Mouse (Mus musculus): ENCODE results near the gene Map4k1. TPM values are rescaled to one million over a fixed set of nuclear protein-coding genes. Genes with fewer than 3 reads are reported as not detected.

Map4k1 gene
- polyA plus RNA-seq, 1 experiment from 2014 or later = 53.2 TPM

GRCm38 (mm10) chr7:29000651-29001605, 19.1 kb downstream of the Map4k1 start:
- H3K27ac ChIP-seq (ENCODE audit: low read depth, low read length) = peak overlapping the region; percentile 53
- peak; percentile 94 for ATAC-seq (replicated peaks; ENCODE audit: low FRiP score)
- WGBS = 6% methylated on average over 43 of the region's 43 CpGs
- H3K9ac ChIP-seq (ENCODE audit: low read depth, low read length) = peak overlapping the region; percentile 52
- H3K9me3 ChIP-seq (ENCODE audit: control insufficient read depth, low read length) = no peaks in the 10 kb centered on the region
- H3K4me1 ChIP-seq (replicated peaks; ENCODE audit: control insufficient read depth, insufficient read depth, low read length) = peaks cover 14% of the 10 kb centered on the region
- H3K36me3 ChIP-seq (ENCODE audit: control insufficient read depth, insufficient read depth, low read length) = no peaks in the 10 kb centered on the region
- DNase-seq (ENCODE audit: low spot score) = peak; percentile 94
- H3K4me2 ChIP-seq = peak overlapping the region; percentile 77
- peak overlapping the region; percentile 44 for H3K4me3 ChIP-seq (ENCODE audit: low read depth, low read length)
- H3K27me3 ChIP-seq (replicated peaks; ENCODE audit: control insufficient read depth, insufficient read depth, low read length) = no peaks in the 10 kb centered on the region

DNA sequence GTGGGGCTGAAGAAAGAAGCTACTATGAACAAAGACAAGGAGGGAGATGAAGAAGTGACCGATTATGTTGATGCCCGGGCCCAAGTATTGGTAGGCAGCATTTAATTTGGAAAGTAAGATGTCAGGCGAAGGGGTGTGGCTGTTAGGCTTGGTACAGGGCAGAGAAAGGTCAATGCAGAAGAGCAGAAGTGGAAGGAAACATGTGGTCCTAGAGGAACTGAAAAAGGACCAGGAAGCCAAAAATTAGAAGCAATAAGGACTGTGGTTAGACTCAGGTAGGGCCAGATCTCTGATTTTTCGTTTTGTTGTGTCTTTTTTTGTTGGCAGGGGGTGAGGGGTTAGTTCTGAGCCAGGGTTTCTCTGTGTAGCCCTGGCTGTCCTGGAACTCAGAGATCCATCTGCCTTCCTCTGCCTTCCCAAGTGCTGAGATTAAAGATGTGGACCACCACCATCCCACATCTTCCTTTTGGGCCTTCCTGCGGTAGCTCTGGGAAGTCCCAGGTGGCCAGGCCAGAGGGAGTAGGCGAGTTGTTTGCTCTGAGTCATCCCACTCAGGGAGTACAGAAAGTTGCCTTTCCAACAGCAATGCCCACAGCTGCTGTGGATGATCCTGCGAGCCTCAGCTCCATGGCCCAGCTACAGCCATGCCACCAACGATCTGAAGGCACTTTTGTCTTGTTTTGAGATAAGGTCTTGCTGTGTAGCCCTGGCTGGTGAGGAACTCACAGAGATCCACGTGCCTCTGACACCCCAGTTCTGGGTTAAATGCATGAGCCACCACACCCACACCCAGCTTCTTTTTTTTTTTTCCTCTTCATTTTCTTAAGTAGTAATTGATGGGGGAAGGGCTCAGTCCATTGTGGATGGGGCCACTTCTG, 25.6 kb downstream of the Map4k1 start:
- 72% methylated on average over 9 of the region's 9 CpGs for WGBS
- no peaks in the 10 kb centered on the region for H3K36me3 ChIP-seq (ENCODE audit: control insufficient read depth, insufficient read depth, low read length)
- no peak overlapping the region for H3K4me3 ChIP-seq (ENCODE audit: low read depth, low read length)
- no peaks in the 10 kb centered on the region for H3K9me3 ChIP-seq (ENCODE audit: control insufficient read depth, low read length)
- H3K27ac ChIP-seq (ENCODE audit: low read depth, low read length) = no peak overlapping the region
- H3K4me2 ChIP-seq = no peak overlapping the region
- ATAC-seq (replicated peaks; ENCODE audit: low FRiP score) = no peak
- H3K4me1 ChIP-seq (replicated peaks; ENCODE audit: control insufficient read depth, insufficient read depth, low read length) = peaks cover 7% of the 10 kb centered on the region
- no peaks in the 10 kb centered on the region for H3K27me3 ChIP-seq (replicated peaks; ENCODE audit: control insufficient read depth, insufficient read depth, low read length)
- no peak overlapping the region for H3K9ac ChIP-seq (ENCODE audit: low read depth, low read length)
- no peak for DNase-seq (ENCODE audit: low spot score)

GRCm38 (mm10) chr7:29008171-29008570, 26.3 kb downstream of the Map4k1 start:
- Histone ChIP-seq H3K4me2 (no peak overlapping the region), H3K9ac (ENCODE audit: low read depth, low read length) (no peak overlapping the region), H3K4me1 (replicated peaks; ENCODE audit: control insufficient read depth, insufficient read depth, low read length) (peaks cover 7% of the 10 kb centered on the region), H3K27ac (ENCODE audit: low read depth, low read length) (no peak overlapping the region), H3K27me3 (replicated peaks; ENCODE audit: control insufficient read depth, insufficient read depth, low read length) (no peaks in the 10 kb centered on the region), H3K36me3 (ENCODE audit: control insufficient read depth, insufficient read depth, low read length) (no peaks in the 10 kb centered on the region), H3K9me3 (ENCODE audit: control insufficient read depth, low read length) (no peaks in the 10 kb centered on the region), H3K4me3 (ENCODE audit: low read depth, low read length) (no peak overlapping the region)
- ATAC-seq (replicated peaks; ENCODE audit: low FRiP score) (no peak), DNase-seq (ENCODE audit: low spot score) (no peak)
- 89% methylated on average over 10 of the region's 10 CpGs for WGBS

DNA sequence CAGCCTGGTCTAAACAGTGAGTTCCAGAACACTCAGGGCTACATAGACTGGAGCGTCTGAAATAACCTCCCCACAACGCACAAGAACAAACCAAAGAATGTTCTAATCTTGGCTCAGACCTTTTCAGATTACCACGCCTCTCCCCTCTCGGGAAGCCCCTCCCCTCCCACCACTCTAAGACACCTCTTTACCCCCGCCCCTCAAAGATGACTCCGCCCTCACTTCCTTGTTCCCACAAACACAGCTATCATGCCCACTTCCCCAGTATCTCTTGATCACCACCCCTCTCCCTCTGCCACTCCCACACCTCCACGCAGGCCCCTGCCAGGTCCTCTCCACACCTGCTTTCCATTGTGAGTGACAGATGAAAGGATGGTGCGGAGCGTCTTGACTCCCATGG, 26.9 kb downstream of the Map4k1 start:
- WGBS = 54% methylated on average over 9 of the region's 9 CpGs
- DNase-seq (ENCODE audit: low spot score) = no peak

DNA sequence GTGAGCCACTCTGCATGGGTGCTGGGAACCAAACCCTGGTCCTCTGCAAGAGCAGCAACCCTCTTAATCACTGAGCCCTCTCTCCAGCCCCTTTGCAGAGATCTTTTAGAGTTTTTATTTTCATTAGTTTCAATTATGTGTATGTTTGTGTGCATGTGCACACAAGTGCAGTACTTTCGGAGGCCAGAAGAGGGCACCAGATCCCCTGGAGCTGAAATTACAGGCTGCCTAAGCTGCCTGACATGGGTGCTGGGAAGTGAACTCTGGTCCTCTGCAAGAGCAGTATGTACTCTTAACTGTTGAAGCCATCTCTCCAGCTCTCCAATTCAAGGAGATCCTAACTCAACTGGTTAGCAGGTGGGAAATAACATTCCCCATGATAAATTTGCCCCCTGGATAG, 33.1 kb downstream of the Map4k1 start:
- H3K27ac ChIP-seq (ENCODE audit: low read depth, low read length) = no peak overlapping the region
- H3K36me3 ChIP-seq (ENCODE audit: control insufficient read depth, insufficient read depth, low read length) = no peaks in the 10 kb centered on the region
- DNase-seq (ENCODE audit: low spot score) = no peak
- H3K27me3 ChIP-seq (replicated peaks; ENCODE audit: control insufficient read depth, insufficient read depth, low read length) = peaks cover 27% of the 10 kb centered on the region
- ATAC-seq (replicated peaks; ENCODE audit: low FRiP score) = no peak
- no peak overlapping the region for H3K9ac ChIP-seq (ENCODE audit: low read depth, low read length)
- no peak overlapping the region for H3K4me2 ChIP-seq
- H3K9me3 ChIP-seq (ENCODE audit: control insufficient read depth, low read length) = peaks cover 6% of the 10 kb centered on the region; the same call in 1 of the 2 replicates
- H3K4me3 ChIP-seq (ENCODE audit: low read depth, low read length) = no peak overlapping the region
- whole genome bisulfite sequencing = 87% methylated on average over 1 of the region's 1 CpGs
- peaks cover 6% of the 10 kb centered on the region; the same call in 1 of the 2 replicates for H3K4me1 ChIP-seq (replicated peaks; ENCODE audit: control insufficient read depth, insufficient read depth, low read length)

More for the DNA sequence above, 26.9 kb downstream of the Map4k1 start:
- Histone ChIP-seq H3K36me3 (ENCODE audit: control insufficient read depth, insufficient read depth, low read length) (no peaks in the 10 kb centered on the region), H3K4me1 (replicated peaks; ENCODE audit: control insufficient read depth, insufficient read depth, low read length) (peaks cover 7% of the 10 kb centered on the region), H3K27me3 (replicated peaks; ENCODE audit: control insufficient read depth, insufficient read depth, low read length) (no peaks in the 10 kb centered on the region), H3K4me3 (ENCODE audit: low read depth, low read length) (no peak overlapping the region), H3K4me2 (no peak overlapping the region), H3K9me3 (ENCODE audit: control insufficient read depth, low read length) (no peaks in the 10 kb centered on the region), H3K9ac (ENCODE audit: low read depth, low read length) (no peak overlapping the region), H3K27ac (ENCODE audit: low read depth, low read length) (no peak overlapping the region)
- 0 out of 2 replicates have a peak, but pooled peaks have one; percentile 40 for ATAC-seq (replicated peaks; ENCODE audit: low FRiP score)

- 72% methylated on average over 7 of the region's 7 CpGs for WGBS
- DNase-seq (ENCODE audit: low spot score) = no peak
- ATAC-seq (replicated peaks; ENCODE audit: low FRiP score) = no peak
- Histone ChIP-seq H3K9ac (ENCODE audit: low read depth, low read length) (no peak overlapping the region), H3K9me3 (ENCODE audit: control insufficient read depth, low read length) (peaks cover 6% of the 10 kb centered on the region; the same call in 1 of the 2 replicates), H3K27me3 (replicated peaks; ENCODE audit: control insufficient read depth, insufficient read depth, low read length) (peaks cover 41% of the 10 kb centered on the region), H3K36me3 (ENCODE audit: control insufficient read depth, insufficient read depth, low read length) (no peaks in the 10 kb centered on the region), H3K27ac (ENCODE audit: low read depth, low read length) (no peak overlapping the region), H3K4me3 (ENCODE audit: low read depth, low read length) (no peak overlapping the region), H3K4me2 (no peak overlapping the region), H3K4me1 (replicated peaks; ENCODE audit: control insufficient read depth, insufficient read depth, low read length) (peaks cover 6% of the 10 kb centered on the region; the same call in 1 of the 2 replicates)
These were observed 34.6 kb downstream of the Map4k1 start for GRCm38 (mm10) chr7:29016440-29016839.

DNA sequence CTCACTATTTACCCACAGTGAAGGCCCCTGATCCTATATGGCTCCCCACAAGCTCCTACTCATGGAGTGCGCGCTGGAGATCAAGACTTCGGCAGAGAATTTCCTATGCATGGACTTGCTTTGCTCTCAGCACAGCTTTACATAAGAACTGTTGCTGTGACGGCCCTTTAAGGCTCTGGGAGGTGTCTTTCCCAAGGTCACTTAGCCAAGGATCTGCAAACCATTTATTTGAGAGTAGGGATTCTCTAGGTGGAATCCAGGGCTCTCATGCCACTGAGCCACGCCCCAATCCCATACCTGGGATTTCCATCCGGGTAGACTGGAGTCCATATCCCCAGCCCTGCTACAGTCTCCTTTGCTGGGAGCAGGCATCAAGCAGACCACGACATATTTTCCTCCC, 35.4 kb downstream of the Map4k1 start:
- no peak for ATAC-seq (replicated peaks; ENCODE audit: low FRiP score)
- H3K9me3 ChIP-seq (ENCODE audit: control insufficient read depth, low read length) = peaks cover 6% of the 10 kb centered on the region; the same call in 1 of the 2 replicates

DNA sequence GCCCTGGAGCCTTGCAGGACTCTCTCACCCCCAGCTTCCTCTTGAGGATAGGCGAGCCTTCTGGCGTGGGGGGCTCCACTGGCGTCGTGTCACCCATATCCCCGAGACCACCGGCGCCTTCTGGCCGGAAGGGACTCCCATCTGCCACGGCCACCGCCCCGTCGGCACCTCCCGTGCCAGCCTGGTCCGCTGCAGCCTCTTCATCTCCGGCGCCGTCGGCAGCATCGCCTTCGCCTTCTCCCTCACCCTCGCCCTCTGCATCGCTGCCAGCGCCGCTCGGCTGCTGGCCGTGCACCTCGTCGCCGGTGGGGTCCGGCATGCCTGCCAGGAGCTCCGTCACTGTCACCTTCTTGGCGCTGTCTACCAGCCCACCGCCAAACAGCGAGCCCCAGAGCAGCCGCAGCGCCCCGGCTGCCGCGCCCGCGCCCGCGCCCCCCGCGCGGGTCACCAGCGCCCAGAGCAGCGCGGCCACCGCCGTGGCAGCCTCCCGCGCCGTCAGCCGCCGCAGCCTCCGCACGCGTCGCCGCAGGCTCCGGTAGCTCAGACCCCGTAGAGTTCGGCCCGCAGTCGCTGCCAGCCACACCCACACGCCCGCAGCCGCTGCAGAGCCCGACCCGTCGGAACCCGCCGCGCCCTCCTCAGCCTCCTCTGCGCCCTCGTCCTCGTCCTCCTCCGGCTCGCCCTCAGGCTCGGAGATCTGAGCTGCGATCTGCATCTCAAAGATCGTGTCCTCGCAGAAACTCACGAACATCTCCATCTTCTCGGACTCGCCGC, 37.8 kb downstream of the Map4k1 start:
- H3K27ac ChIP-seq (ENCODE audit: low read depth, low read length) = no peak overlapping the region
- DNase-seq (ENCODE audit: low spot score) (no peak), ATAC-seq (replicated peaks; ENCODE audit: low FRiP score) (no peak)
- H3K4me3 ChIP-seq (ENCODE audit: low read depth, low read length) = peak overlapping the region; percentile 53
- H3K9me3 ChIP-seq (ENCODE audit: control insufficient read depth, low read length) = peaks cover 5% of the 10 kb centered on the region; the same call in 1 of the 2 replicates
- H3K36me3 ChIP-seq (ENCODE audit: control insufficient read depth, insufficient read depth, low read length) = no peaks in the 10 kb centered on the region
- 5% methylated on average over 75 of the region's 88 CpGs for whole genome bisulfite sequencing
- H3K9ac ChIP-seq (ENCODE audit: low read depth, low read length) = peak overlapping the region; percentile 50; the same call in 1 of the 2 replicates
- H3K4me2 ChIP-seq = peak overlapping the region; percentile 83
- peaks cover 6% of the 10 kb centered on the region; the same call in 1 of the 2 replicates for H3K4me1 ChIP-seq (replicated peaks; ENCODE audit: control insufficient read depth, insufficient read depth, low read length)
- peaks cover 42% of the 10 kb centered on the region for H3K27me3 ChIP-seq (replicated peaks; ENCODE audit: control insufficient read depth, insufficient read depth, low read length)

More for the DNA sequence above, 35.4 kb downstream of the Map4k1 start:
- Histone ChIP-seq H3K27me3 (replicated peaks; ENCODE audit: control insufficient read depth, insufficient read depth, low read length) (peaks cover 42% of the 10 kb centered on the region), H3K4me3 (ENCODE audit: low read depth, low read length) (no peak overlapping the region), H3K4me1 (replicated peaks; ENCODE audit: control insufficient read depth, insufficient read depth, low read length) (peaks cover 6% of the 10 kb centered on the region; the same call in 1 of the 2 replicates), H3K36me3 (ENCODE audit: control insufficient read depth, insufficient read depth, low read length) (no peaks in the 10 kb centered on the region), H3K9ac (ENCODE audit: low read depth, low read length) (no peak overlapping the region), H3K27ac (ENCODE audit: low read depth, low read length) (no peak overlapping the region), H3K4me2 (no peak overlapping the region)
- 76% methylated on average over 7 of the region's 7 CpGs for WGBS
- DNase-seq (ENCODE audit: low spot score) = no peak
